Mouse (Mus musculus) bone marrow, adult 2 months (tissue): ENCODE measurements around the gene Bcas1.

Experiments
- CTCF ChIP-seq: fragments of 200-500 bp; IDR thresholded peaks from 2 replicates; pipeline ENCODE4 v1.5.1; 2011; ENCODE audit warnings: low read length, control low read depth; ENCODE audit not compliant: control insufficient read depth, insufficient read depth
- POLR2A ChIP-seq: fragments of 200-500 bp; IDR thresholded peaks from 2 replicates; pipeline ENCODE4 v1.6.1; 2011; ENCODE audit warnings: low read depth, mild to moderate bottlenecking, control low read depth, low read length, borderline replicate concordance; ENCODE audit not compliant: control insufficient read depth

DNA sequence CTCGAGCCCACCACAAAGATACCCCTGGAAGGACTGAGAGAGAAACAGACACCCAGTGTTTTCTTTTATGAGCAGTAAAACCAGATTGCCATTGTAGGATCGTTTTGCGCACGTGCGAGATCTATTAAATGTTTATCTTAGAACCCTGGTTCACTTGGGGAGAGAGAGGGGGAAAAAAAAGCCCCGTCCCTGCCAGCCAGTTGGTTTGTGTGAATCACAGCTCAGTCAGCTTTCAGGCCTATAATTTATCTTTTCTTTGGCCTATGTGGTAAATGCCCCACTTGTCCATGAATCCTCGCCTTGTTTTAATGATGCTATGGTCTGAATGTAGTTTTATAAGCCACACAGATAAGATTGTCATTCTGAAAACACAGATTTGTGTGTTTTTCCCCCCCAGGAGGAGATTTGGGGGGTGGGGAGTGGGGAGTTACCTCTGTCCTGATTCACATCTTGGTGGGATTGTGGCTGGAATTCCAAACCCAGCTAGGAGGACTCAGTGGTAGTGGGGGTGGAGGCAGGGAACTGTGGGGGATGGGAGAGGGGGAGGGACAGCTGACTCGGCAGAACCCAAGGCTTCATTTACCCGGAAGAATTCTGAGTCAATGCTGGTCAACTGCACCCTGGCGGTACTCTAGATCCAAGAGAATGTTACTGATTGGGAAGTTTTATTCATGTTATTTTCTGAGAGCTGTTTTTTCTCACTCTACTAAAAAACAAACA, 23.8 kb downstream of the Bcas1 start:
- TF ChIP-seq CTCF (no peak), POLR2A (no peak)
